Mouse (Mus musculus) CD4-positive, CD25-positive, alpha-beta regulatory T cell, adult 4 months (primary cell): ENCODE measurements around the gene Cacna1a. TPM values are rescaled to one million over a fixed set of nuclear protein-coding genes. Genes with fewer than 3 reads are reported as not detected.
"Not testable (repeated sequence)": the region's sequence is repeated elsewhere in the genome, so short reads cannot be mapped to it uniquely, and the experiment has no call there.

ENCODE experiments used
- ATAC-seq: one replicate; pipeline ENCODE4 v1.8.0; 2017
- polyA plus RNA-seq, 2 experiments: library from polyadenylated mRNA; unstranded; fragments of 100-300 nt; shearing (Covaris generic); gene quantifications; one replicate each; pipeline ENCODE4 v1.2.1; 2017

The Cacna1a gene
- polyA plus RNA-seq, 2 experiments from 2014 or later, result 8.0 to 11.2 TPM

GRCm38 (mm10) chr8:84474456-84474855, 86.2 kb downstream of the Cacna1a start:
- no peak for ATAC-seq

- ATAC-seq, result no peak
These were observed 89.1 kb downstream of the Cacna1a start for GRCm38 (mm10) chr8:84477341-84477740.

GRCm38 (mm10) chr8:84483004-84483403, 94.8 kb downstream of the Cacna1a start:
- ATAC-seq, result no peak

- no peak for ATAC-seq
These were observed 97.1 kb downstream of the Cacna1a start for GRCm38 (mm10) chr8:84485366-84485765.

- no peak for ATAC-seq
These were observed 97.6 kb downstream of the Cacna1a start for GRCm38 (mm10) chr8:84485864-84486263.

- no peak for ATAC-seq
These were observed 101.0 kb downstream of the Cacna1a start for GRCm38 (mm10) chr8:84489223-84489622.

- no peak for ATAC-seq
These were observed 106.4 kb downstream of the Cacna1a start for GRCm38 (mm10) chr8:84494541-84495084.

GRCm38 (mm10) chr8:84501181-84501580, 112.9 kb downstream of the Cacna1a start:
- no peak for ATAC-seq

GRCm38 (mm10) chr8:84501671-84502308, 113.5 kb downstream of the Cacna1a start:
- ATAC-seq, result no peak

GRCm38 (mm10) chr8:84502638-84503037, 114.4 kb downstream of the Cacna1a start:
- ATAC-seq, result no peak

GRCm38 (mm10) chr8:84507220-84507619, 119.0 kb downstream of the Cacna1a start:
- no peak for ATAC-seq

GRCm38 (mm10) chr8:84509764-84510163, 121.5 kb downstream of the Cacna1a start:
- ATAC-seq, result not testable (repeated sequence)

- no peak for ATAC-seq
These were observed 123.4 kb downstream of the Cacna1a start for GRCm38 (mm10) chr8:84511621-84512020.

- no peak for ATAC-seq
These were observed 125.5 kb downstream of the Cacna1a start for GRCm38 (mm10) chr8:84513765-84514164.

- ATAC-seq, result no peak
These were observed 129.9 kb downstream of the Cacna1a start for GRCm38 (mm10) chr8:84518180-84518579.

GRCm38 (mm10) chr8:84518720-84519119, 130.5 kb downstream of the Cacna1a start:
- ATAC-seq, result no peak

- ATAC-seq, result no peak
These were observed 131.8 kb downstream of the Cacna1a start for GRCm38 (mm10) chr8:84519767-84520626.

- ATAC-seq, result no peak
These were observed 132.8 kb downstream of the Cacna1a start for GRCm38 (mm10) chr8:84520999-84521398.

GRCm38 (mm10) chr8:84528036-84528435, 139.8 kb downstream of the Cacna1a start:
- no peak for ATAC-seq

- ATAC-seq, result no peak
These were observed 141.3 kb downstream of the Cacna1a start for GRCm38 (mm10) chr8:84529548-84529947.

- ATAC-seq, result no peak
These were observed 144.5 kb downstream of the Cacna1a start for GRCm38 (mm10) chr8:84532725-84533124.

- no peak for ATAC-seq
These were observed 145.1 kb downstream of the Cacna1a start for GRCm38 (mm10) chr8:84533341-84533740.

GRCm38 (mm10) chr8:84536917-84537316, 148.7 kb downstream of the Cacna1a start:
- ATAC-seq, result no peak

GRCm38 (mm10) chr8:84539376-84539775, 151.1 kb downstream of the Cacna1a start:
- no peak for ATAC-seq
